Mouse (Mus musculus): Measurements from ENCODE around the gene Wee1. TPM values are rescaled to one million over a fixed set of nuclear protein-coding genes. Genes with fewer than 3 reads are reported as not detected.
"Not testable (repeated sequence)": the region's sequence is repeated elsewhere in the genome, so short reads cannot be mapped to it uniquely, and the experiment has no call there.

The Wee1 gene
- total RNA-seq, 2 experiments from 2014 or later = 20.3 to 21.2 TPM

DNA sequence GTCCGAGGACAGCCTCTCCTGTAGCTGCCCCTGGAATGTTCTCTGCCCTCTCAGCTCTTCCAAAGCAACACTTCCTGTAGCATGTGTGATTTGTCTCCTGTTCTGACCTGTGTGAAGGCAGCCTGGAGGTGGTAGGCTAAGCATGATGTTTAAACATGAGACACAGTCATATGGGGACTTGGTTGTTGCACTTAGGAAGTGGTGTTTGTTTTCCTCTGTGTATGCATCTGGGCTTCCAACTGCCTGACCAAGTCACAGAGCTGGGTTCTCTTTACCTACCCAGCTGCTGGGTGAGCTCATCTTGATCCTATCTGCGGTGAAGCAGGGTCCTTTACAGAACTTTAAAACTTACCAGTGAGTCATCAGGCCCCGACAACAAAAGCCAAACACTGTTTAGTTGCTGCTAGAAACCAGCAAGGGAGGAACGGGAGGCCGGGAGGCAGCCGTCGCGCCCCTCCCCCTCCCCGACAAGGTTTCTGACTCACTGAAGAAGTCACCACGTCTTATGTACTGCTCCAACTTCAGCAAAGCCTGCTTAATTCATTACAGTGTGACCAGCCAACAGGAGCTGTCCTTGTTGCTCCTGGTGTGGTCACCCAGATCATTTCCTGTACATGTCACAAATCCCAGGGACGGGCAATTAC, 12.8 kb upstream of the Wee1 start:
- TF ChIP-seq CTCF (conservative IDR thresholded peaks at IDR 0.05) = no peak
- Histone ChIP-seq H3K4me3 (no peak overlapping the region), H3K27ac (peak overlapping the region; percentile 78)
- DNase-seq (ENCODE audit: low spot score in 2 of 2) = peak in 1 of 2 experiments; percentile 27

DNA sequence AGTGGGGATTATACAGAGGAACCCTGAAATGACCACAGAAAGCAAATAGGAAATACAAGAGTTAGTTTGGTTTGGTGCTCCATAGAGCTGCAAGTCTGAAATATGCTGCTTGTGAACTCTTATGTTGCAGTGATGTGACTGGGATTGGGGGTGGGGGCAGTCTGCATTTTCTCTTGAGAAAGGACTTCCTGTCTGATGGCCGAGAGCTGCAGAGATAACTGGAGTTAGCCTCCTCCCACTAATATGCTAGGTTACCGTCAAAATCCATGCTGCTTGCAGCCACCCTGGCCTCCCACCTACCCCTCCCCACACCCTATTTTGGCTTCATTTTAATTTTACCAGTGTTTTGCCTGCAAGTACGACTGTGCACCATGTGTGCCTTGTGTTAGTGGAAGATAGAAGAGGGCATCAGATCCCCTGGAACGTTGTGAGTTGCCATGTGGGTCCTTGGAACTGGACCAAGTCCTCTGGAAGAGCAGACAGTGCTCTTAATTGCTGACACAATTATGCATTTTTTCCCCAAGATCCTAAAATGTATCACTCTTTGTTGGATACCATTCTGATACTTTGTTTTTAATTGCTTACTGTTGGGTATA, 11.7 kb upstream of the Wee1 start:
- peak; percentile 55 to 61 for DNase-seq (ENCODE audit: low spot score in 2 of 2)
- H3K4me3 ChIP-seq = no peak overlapping the region
- no peak for TF ChIP-seq CTCF (conservative IDR thresholded peaks at IDR 0.05)
- peak overlapping the region; percentile 78 for H3K27ac ChIP-seq

DNA sequence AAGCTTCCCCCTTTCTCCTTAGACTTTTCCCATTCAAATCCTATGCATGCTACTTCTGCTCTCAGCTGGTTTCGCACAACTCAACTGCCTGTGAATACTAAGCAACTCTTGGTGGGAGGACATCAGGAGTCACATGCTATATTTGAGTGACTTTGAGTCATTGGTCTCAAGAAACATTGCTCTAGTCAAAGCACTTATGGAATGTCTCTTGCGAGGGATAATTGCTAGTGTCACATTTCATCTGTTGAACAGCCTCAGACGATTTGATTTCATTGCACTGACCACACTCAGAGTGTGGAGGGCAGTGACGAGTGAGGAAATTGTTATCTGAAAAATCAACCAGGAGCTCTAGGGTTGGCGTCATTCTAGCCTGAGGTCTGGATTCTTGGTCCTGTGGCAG, 7.1 kb upstream of the Wee1 start:
- no peak overlapping the region for H3K4me3 ChIP-seq
- no peak for TF ChIP-seq CTCF (conservative IDR thresholded peaks at IDR 0.05)
- no peak overlapping the region for H3K27ac ChIP-seq
- no peak for DNase-seq (ENCODE audit: low spot score in 2 of 2)

DNA sequence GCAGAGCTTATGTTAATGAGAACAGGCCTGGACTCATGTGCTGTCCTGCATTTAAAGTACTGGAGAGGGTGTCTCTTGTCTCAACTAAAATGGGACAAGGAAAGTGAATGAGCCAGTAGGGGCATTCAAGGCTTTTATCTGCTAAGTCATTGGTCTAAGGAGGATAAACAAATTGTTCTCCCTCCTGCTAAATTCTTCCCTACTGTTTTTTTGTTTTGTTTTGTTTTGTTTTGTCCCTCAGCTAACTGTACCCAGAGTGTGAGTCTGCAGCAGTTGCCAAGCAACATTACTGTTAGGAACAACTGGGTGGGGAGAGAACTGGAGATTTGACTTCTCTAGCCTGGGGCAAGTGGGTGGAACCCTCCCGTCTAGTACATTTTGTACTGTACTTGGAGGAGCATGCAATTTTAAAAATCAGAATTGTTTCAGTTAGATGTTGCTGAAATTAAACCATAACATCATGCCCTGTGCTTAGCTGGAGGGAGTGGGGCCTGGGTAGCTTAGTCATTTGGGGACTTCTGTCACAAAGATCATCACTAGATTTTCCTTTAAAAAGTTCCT, 5.0 kb upstream of the Wee1 start:
- Histone ChIP-seq H3K27ac (peak overlapping the region; percentile 72), H3K4me3 (no peak overlapping the region)
- peak in 1 of 2 experiments; percentile 13 for DNase-seq (ENCODE audit: low spot score in 2 of 2)
- TF ChIP-seq CTCF (conservative IDR thresholded peaks at IDR 0.05) = no peak

GRCm38 (mm10) chr7:110118448-110118847, 3.4 kb upstream of the Wee1 start:
- Histone ChIP-seq H3K27ac (no peak overlapping the region), H3K4me3 (no peak overlapping the region)
- DNase-seq (ENCODE audit: low spot score in 2 of 2) = no peak
- no peak for TF ChIP-seq CTCF (conservative IDR thresholded peaks at IDR 0.05)

GRCm38 (mm10) chr7:110120157-110120784, 1.6 kb upstream of the Wee1 start:
- TF ChIP-seq CTCF (conservative IDR thresholded peaks at IDR 0.05) = no peak
- DNase-seq (ENCODE audit: low spot score in 2 of 2) = no peak
- Histone ChIP-seq H3K27ac (no peak overlapping the region), H3K4me3 (no peak overlapping the region)

DNA sequence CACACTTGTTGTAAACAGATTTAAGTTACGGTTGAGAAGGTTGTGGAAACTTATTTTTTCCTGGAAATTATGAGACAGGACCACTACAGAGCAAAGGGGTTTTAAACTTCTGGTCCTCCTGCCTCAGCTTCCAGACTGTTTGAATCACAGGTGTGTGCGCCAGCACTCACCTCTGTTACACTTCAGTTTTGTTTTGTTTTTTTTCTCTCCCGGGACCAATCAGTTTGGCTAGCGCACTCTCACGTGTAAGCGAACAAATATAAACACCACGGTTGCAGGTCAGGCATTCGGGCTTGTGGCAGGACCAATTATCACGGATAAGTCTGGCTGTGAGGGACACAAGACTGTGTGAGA, 707 bp upstream of the Wee1 start:
- H3K27ac ChIP-seq = peak overlapping the region; percentile 83
- H3K4me3 ChIP-seq = peak overlapping the region; percentile 88
- DNase-seq (ENCODE audit: low spot score in 2 of 2) = no peak
- no peak for TF ChIP-seq CTCF (conservative IDR thresholded peaks at IDR 0.05)

DNA sequence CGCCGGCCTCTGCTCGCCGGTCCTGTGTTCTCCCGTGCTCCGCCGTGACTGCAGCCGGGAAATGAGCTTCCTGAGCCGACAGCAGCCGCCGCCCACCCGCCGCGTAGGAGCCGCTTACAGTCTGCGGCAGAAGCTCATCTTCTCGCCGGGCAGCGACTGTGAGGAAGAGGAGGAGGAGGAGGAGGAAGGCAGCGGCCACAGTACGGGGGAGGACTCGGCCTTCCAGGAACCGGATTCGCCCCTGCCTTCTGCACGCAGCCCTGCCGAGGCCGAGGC, 381 bp downstream of the Wee1 start:
- Histone ChIP-seq H3K4me3 (peak overlapping the region; percentile 88), H3K27ac (peak overlapping the region; percentile 92)
- peak; percentile 32 to 40 for DNase-seq (ENCODE audit: low spot score in 2 of 2)
- TF ChIP-seq CTCF (conservative IDR thresholded peaks at IDR 0.05) = no peak

- DNase-seq (ENCODE audit: low spot score in 2 of 2) = peak; percentile 30 to 49
- peak overlapping the region; percentile 92 for H3K27ac ChIP-seq
Measured at GRCm38 (mm10) chr7:110122565-110123422, 948 bp downstream of the Wee1 start.

GRCm38 (mm10) chr7:110123844-110124555, 2.2 kb downstream of the Wee1 start:
- no peak for TF ChIP-seq CTCF (conservative IDR thresholded peaks at IDR 0.05)
- peak overlapping the region; percentile 92; the same call in 1 of the 2 replicates for H3K27ac ChIP-seq
- H3K4me3 ChIP-seq = peak overlapping the region; percentile 88
- DNase-seq (ENCODE audit: low spot score in 2 of 2) = no peak

More at GRCm38 (mm10) chr7:110122565-110123422, 948 bp downstream of the Wee1 start:
- H3K4me3 ChIP-seq = peak overlapping the region; percentile 88
- no peak for TF ChIP-seq CTCF (conservative IDR thresholded peaks at IDR 0.05)

DNA sequence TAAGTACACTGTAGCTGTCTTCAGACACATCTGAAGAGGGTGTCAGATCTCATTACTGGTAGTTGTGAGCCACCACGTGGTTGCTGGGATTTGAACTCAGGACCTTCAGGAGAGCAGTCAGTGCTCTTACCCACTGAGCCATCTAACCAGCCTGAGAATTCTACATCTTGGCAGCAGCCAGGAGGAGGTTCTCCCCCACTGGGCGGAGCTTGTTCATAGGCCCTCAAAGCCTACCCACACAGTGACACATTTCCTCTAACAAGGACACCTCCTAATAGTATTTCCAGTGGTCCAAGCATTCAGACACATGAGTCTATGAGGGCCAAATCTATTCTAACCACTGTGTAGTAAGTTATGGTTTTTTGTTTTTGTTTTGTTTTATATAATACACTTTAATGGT, 6.7 kb downstream of the Wee1 start:
- no peak for TF ChIP-seq CTCF (conservative IDR thresholded peaks at IDR 0.05)
- Histone ChIP-seq H3K27ac (no peak overlapping the region), H3K4me3 (no peak overlapping the region)
- no peak for DNase-seq (ENCODE audit: low spot score in 2 of 2)

- not testable (repeated sequence) for DNase-seq (ENCODE audit: low spot score in 2 of 2); H3K27ac ChIP-seq; H3K4me3 ChIP-seq
Measured at GRCm38 (mm10) chr7:110132272-110132671, 10.4 kb downstream of the Wee1 start.

Measured in layer of hippocampus, adult 2 months (tissue).